Mouse (Mus musculus) kidney, postnatal 10 days (tissue): ENCODE results near the gene Klra5.
"Not testable (repeated sequence)": the region's sequence is repeated elsewhere in the genome, so short reads cannot be mapped to it uniquely, and the experiment has no call there.

Source experiments
- DNase-seq: peaks from one replicate; pipeline ENCODE4 v3.0.0; 2021; ENCODE audit warnings: mixed read lengths

Gene Klra5

GRCm38 (mm10) chr6:129917476-129917946, at the start of gene Klra5:
Gene Klra5 (minus strand): TSS chr6:129917650.
- DNase-seq: not testable (repeated sequence)

DNA sequence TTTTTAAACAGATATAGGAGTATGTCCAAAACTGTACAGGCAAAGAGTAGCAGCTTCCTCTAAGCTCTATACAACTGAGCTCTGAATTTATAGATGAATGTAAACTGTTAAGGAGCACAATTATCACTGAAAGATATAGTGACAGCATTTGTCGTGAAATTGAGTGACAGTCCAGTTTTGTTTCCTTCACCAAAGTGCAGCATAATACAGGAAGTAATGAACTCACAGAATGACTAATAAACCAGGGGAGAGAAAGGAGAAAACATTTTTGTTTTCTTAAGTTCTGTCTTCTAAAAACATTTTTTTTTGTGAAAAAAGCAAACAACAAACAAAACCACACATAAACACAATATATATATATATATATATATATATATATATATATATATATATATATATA, 454 bp downstream of the Klra5 start:
- no peak for DNase-seq

GRCm38 (mm10) chr6:129882525-129882924, 34.9 kb downstream of the Klra5 start:
- DNase-seq: no peak

DNA sequence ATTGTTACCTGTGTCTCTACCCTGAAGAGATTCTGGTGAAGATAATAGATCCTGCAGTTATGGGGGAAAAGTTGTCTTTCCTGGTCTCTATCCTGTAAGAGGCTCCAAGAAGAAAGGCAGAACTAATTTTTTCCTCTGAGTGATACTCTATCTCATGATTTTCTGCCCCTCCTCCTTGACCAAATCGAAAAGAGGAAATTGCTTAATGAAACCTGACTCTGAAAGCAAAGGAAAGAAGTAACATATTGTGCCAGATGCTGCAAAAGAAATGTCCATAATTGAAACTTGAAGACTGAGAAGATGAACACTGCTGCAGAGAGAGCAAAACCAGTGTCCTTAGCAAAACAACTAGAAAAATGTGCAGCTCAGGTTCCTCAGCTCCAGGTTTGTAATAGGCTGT, 40.9 kb downstream of the Klra5 start, which contains the start of gene Klra17:
Klra17 (minus strand) TSS at position 124 of the 400 bp plus-strand sequence.
- DNase-seq: no peak

GRCm38 (mm10) chr6:129862349-129862748, 55.1 kb downstream of the Klra5 start, which contains the start of gene Gm17631:
Gene Gm17631 (plus strand): TSS chr6:129862649.
- not testable (repeated sequence) for DNase-seq
